Mouse (Mus musculus) lung, adult 2 months (tissue): ENCODE results near the gene Camk2g.

ENCODE experiments used
- CTCF ChIP-seq: fragments of 200-500 bp; IDR thresholded peaks from 2 replicates; pipeline ENCODE4 v1.5.1; 2011; ENCODE audit warnings: mild to moderate bottlenecking, low read length, control low read depth; ENCODE audit not compliant: insufficient read depth
- POLR2A ChIP-seq: fragments of 200-500 bp; IDR thresholded peaks from 2 replicates; pipeline ENCODE4 v1.6.1; 2011; ENCODE audit warnings: low read depth, mild to moderate bottlenecking, control low read depth, low read length, borderline replicate concordance; ENCODE audit errors: extremely low read depth

DNA sequence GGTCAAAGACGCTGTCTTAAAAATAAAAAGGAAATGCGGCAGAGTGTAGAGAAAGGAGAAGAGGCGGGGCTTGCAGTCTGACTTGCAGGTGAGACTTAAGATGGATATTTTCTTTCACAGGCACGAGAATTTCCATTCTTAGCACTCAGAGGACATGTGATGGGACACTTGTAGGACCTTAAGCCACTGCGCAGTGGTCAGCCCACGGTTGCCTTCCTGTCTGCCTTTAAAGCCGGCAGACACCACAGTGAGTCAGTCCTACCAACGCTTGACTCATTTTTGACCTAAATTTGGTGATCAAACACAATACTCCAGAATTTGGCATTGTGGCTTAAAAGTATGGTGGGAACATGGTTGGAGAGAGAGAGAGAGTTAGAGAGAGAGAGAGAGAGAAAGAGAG, 17.3 kb upstream of the Camk2g start:
- TF ChIP-seq POLR2A (no peak), CTCF (no peak)
